Mouse (Mus musculus): ENCODE measurements at regions not wholly inside any gene's neighbourhood (a gene's known extent, or its start where the extent isn't known, plus 50 kb on each side); places are given as distances from the start of the nearest gene placed in this dataset.

DNA sequence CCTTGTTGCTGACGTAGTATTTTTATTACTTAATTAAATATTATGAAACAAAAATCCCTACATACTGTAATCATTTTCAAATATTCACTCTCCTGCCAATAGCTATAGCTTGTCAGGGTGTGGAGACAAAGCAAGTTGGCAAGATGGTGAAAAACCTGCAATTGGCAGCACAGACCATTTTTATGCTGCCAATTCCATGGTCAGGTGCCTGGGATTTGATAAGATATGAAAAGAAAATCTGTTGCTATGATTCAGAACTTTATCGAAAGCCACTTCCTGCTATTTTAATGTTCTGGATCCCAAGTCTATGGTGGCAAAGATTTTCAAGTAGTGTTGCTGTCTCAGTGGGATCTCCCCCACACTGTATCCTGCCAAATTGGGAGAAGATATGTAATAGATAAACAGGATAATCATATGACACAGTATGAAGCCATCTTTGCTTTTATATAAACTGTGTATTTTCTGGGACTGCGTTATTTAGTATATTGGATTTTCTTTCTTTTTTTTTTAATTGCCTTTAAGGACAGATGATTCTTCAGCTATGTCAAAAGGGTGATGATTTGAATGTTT lies 165.3 kb upstream of the Lrrc3b start:
- H3K4me1 ChIP-seq (replicated peaks; ENCODE audit: low read depth, low read length) = no peaks in the 10 kb centered on the region
- H3K36me3 ChIP-seq (ENCODE audit: insufficient read depth, low read length) = no peaks in the 10 kb centered on the region
- no peaks in the 10 kb centered on the region for H3K27me3 ChIP-seq (ENCODE audit: insufficient read depth, low read length)
- H3K9me3 ChIP-seq (ENCODE audit: low read length) = no peaks in the 10 kb centered on the region
- TF ChIP-seq CTCF (conservative IDR thresholded peaks at IDR 0.05; ENCODE audit: low read length) (no peak), POU5F1 (IDR thresholded peaks at IDR 0.05; ENCODE audit: borderline replicate concordance, low read length) (no peak), NANOG (IDR thresholded peaks at IDR 0.05; ENCODE audit: borderline replicate concordance, low read length) (no peak)
- H3K4me3 ChIP-seq (replicated peaks; ENCODE audit: low read length) = no peak overlapping the region

- no peaks in the 10 kb centered on the region for H3K27me3 ChIP-seq (ENCODE audit: insufficient read depth, low read length)
- TF ChIP-seq POU5F1 (IDR thresholded peaks at IDR 0.05; ENCODE audit: borderline replicate concordance, low read length) (no peak), CTCF (conservative IDR thresholded peaks at IDR 0.05; ENCODE audit: low read length) (no peak), NANOG (IDR thresholded peaks at IDR 0.05; ENCODE audit: borderline replicate concordance, low read length) (no peak)
- H3K36me3 ChIP-seq (ENCODE audit: insufficient read depth, low read length) = no peaks in the 10 kb centered on the region
- H3K9me3 ChIP-seq (ENCODE audit: low read length) = no peaks in the 10 kb centered on the region
- H3K4me3 ChIP-seq (replicated peaks; ENCODE audit: low read length) = no peak overlapping the region
- no peaks in the 10 kb centered on the region for H3K4me1 ChIP-seq (replicated peaks; ENCODE audit: low read depth, low read length)
These were observed 171.4 kb upstream of the Lrrc3b start for GRCm38 (mm10) chr14:15610166-15610565.

DNA sequence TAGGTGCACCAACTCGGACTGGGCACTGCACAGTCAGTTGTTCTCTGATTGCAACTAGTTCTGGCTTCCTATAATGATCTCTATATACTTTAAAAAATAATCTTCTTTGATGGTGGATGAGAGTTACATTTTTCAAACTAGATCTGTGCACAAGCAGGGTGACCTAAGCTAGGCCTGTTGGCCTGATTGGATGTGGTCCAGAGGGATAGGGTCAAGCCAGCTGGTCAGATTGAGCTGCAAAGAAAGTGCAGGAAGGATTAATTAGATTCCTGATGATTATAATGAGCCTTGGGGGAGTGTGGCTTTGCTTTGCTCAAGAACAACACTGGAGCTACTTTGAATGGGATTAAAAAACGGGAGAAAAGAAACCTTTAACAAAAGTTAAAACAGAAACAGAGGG lies 195.8 kb upstream of the Lrrc3b start:
- no peaks in the 10 kb centered on the region for H3K4me1 ChIP-seq (replicated peaks; ENCODE audit: low read depth, low read length)
- no peak overlapping the region for H3K4me3 ChIP-seq (replicated peaks; ENCODE audit: low read length)
- TF ChIP-seq CTCF (conservative IDR thresholded peaks at IDR 0.05; ENCODE audit: low read length) (no peak), POU5F1 (IDR thresholded peaks at IDR 0.05; ENCODE audit: borderline replicate concordance, low read length) (no peak), NANOG (IDR thresholded peaks at IDR 0.05; ENCODE audit: borderline replicate concordance, low read length) (no peak)
- H3K9me3 ChIP-seq (ENCODE audit: low read length) = no peaks in the 10 kb centered on the region
- no peaks in the 10 kb centered on the region for H3K36me3 ChIP-seq (ENCODE audit: insufficient read depth, low read length)
- no peaks in the 10 kb centered on the region for H3K27me3 ChIP-seq (ENCODE audit: insufficient read depth, low read length)

- Histone ChIP-seq H3K4me3 (replicated peaks; ENCODE audit: low read length) (no peak overlapping the region), H3K4me1 (replicated peaks; ENCODE audit: low read depth, low read length) (no peaks in the 10 kb centered on the region), H3K36me3 (ENCODE audit: insufficient read depth, low read length) (no peaks in the 10 kb centered on the region), H3K27me3 (ENCODE audit: insufficient read depth, low read length) (no peaks in the 10 kb centered on the region), H3K9me3 (ENCODE audit: low read length) (no peaks in the 10 kb centered on the region)
- TF ChIP-seq POU5F1 (IDR thresholded peaks at IDR 0.05; ENCODE audit: borderline replicate concordance, low read length) (no peak), CTCF (conservative IDR thresholded peaks at IDR 0.05; ENCODE audit: low read length) (no peak), NANOG (IDR thresholded peaks at IDR 0.05; ENCODE audit: borderline replicate concordance, low read length) (no peak)
These were observed 198.9 kb upstream of the Lrrc3b start for GRCm38 (mm10) chr14:15637681-15638080.

DNA sequence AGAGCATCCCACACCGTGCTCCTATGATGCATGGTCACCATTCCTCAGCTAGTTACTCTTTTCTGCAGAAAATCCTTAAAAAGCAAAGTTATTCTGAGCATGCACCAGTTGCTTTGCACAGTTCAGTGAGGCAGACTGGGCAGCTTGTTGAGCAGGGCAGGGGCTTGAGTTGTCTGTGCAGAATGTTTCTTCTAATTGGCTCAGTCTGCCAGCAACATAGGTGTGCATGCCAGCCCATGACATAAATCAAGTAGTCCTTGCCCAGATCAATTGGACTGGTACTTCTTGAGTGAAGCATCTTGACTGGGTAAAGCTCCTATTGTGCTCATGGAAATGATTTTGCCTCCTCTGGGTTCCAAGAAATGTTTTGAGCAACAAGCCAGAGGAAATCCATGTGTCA lies 200.1 kb upstream of the Lrrc3b start:
- Histone ChIP-seq H3K4me1 (replicated peaks; ENCODE audit: low read depth, low read length) (no peaks in the 10 kb centered on the region), H3K27me3 (ENCODE audit: insufficient read depth, low read length) (no peaks in the 10 kb centered on the region), H3K4me3 (replicated peaks; ENCODE audit: low read length) (no peak overlapping the region), H3K36me3 (ENCODE audit: insufficient read depth, low read length) (no peaks in the 10 kb centered on the region), H3K9me3 (ENCODE audit: low read length) (no peaks in the 10 kb centered on the region)
- TF ChIP-seq NANOG (IDR thresholded peaks at IDR 0.05; ENCODE audit: borderline replicate concordance, low read length) (no peak), POU5F1 (IDR thresholded peaks at IDR 0.05; ENCODE audit: borderline replicate concordance, low read length) (no peak), CTCF (conservative IDR thresholded peaks at IDR 0.05; ENCODE audit: low read length) (no peak)

GRCm38 (mm10) chr14:15660886-15661285 lies 222.1 kb upstream of the Lrrc3b start:
- H3K4me1 ChIP-seq (replicated peaks; ENCODE audit: low read depth, low read length) = no peaks in the 10 kb centered on the region
- H3K27me3 ChIP-seq (ENCODE audit: insufficient read depth, low read length) = no peaks in the 10 kb centered on the region
- H3K36me3 ChIP-seq (ENCODE audit: insufficient read depth, low read length) = no peaks in the 10 kb centered on the region
- TF ChIP-seq CTCF (conservative IDR thresholded peaks at IDR 0.05; ENCODE audit: low read length) (no peak), NANOG (IDR thresholded peaks at IDR 0.05; ENCODE audit: borderline replicate concordance, low read length) (no peak), POU5F1 (IDR thresholded peaks at IDR 0.05; ENCODE audit: borderline replicate concordance, low read length) (no peak)
- no peaks in the 10 kb centered on the region for H3K9me3 ChIP-seq (ENCODE audit: low read length)
- no peak overlapping the region for H3K4me3 ChIP-seq (replicated peaks; ENCODE audit: low read length)

GRCm38 (mm10) chr14:15672292-15672691 lies 233.5 kb upstream of the Lrrc3b start:
- no peaks in the 10 kb centered on the region for H3K36me3 ChIP-seq (ENCODE audit: insufficient read depth, low read length)
- H3K9me3 ChIP-seq (ENCODE audit: low read length) = no peaks in the 10 kb centered on the region
- no peak overlapping the region for H3K4me3 ChIP-seq (replicated peaks; ENCODE audit: low read length)
- TF ChIP-seq NANOG (IDR thresholded peaks at IDR 0.05; ENCODE audit: borderline replicate concordance, low read length) (no peak), CTCF (conservative IDR thresholded peaks at IDR 0.05; ENCODE audit: low read length) (no peak), POU5F1 (IDR thresholded peaks at IDR 0.05; ENCODE audit: borderline replicate concordance, low read length) (no peak)
- no peaks in the 10 kb centered on the region for H3K4me1 ChIP-seq (replicated peaks; ENCODE audit: low read depth, low read length)
- H3K27me3 ChIP-seq (ENCODE audit: insufficient read depth, low read length) = no peaks in the 10 kb centered on the region

DNA sequence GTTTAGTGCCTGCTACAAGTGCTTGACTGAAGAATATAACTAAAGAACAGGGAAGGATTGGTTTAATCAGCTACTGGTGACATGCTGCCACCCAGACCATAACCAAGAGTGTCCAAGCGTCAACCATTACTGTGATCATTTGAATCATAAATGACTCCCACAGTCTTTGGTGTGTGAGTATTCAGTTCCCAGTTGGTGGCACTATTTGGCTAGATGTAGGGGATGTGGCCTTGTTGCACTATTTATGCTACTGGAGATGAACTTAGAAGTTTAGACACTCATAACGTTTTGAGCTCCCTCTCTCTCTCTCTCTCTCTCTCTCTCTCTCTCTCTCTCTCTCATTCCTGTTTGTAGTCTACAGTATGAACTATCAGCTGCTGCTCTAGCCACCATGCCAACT lies 238.4 kb upstream of the Lrrc3b start:
- Histone ChIP-seq H3K27me3 (ENCODE audit: insufficient read depth, low read length) (no peaks in the 10 kb centered on the region), H3K36me3 (ENCODE audit: insufficient read depth, low read length) (no peaks in the 10 kb centered on the region), H3K4me3 (replicated peaks; ENCODE audit: low read length) (no peak overlapping the region), H3K4me1 (replicated peaks; ENCODE audit: low read depth, low read length) (no peaks in the 10 kb centered on the region), H3K9me3 (ENCODE audit: low read length) (no peaks in the 10 kb centered on the region)
- no peak for TF ChIP-seq NANOG (IDR thresholded peaks at IDR 0.05; ENCODE audit: borderline replicate concordance, low read length)
- TF ChIP-seq CTCF (conservative IDR thresholded peaks at IDR 0.05; ENCODE audit: low read length) = no peak
- no peak for TF ChIP-seq POU5F1 (IDR thresholded peaks at IDR 0.05; ENCODE audit: borderline replicate concordance, low read length)

GRCm38 (mm10) chr14:15679456-15679855 lies 240.7 kb upstream of the Lrrc3b start:
- Histone ChIP-seq H3K4me3 (replicated peaks; ENCODE audit: low read length) (no peak overlapping the region), H3K27me3 (ENCODE audit: insufficient read depth, low read length) (no peaks in the 10 kb centered on the region), H3K4me1 (replicated peaks; ENCODE audit: low read depth, low read length) (no peaks in the 10 kb centered on the region), H3K36me3 (ENCODE audit: insufficient read depth, low read length) (no peaks in the 10 kb centered on the region), H3K9me3 (ENCODE audit: low read length) (no peaks in the 10 kb centered on the region)
- TF ChIP-seq POU5F1 (IDR thresholded peaks at IDR 0.05; ENCODE audit: borderline replicate concordance, low read length) = no peak
- TF ChIP-seq CTCF (conservative IDR thresholded peaks at IDR 0.05; ENCODE audit: low read length) = no peak
- TF ChIP-seq NANOG (IDR thresholded peaks at IDR 0.05; ENCODE audit: borderline replicate concordance, low read length) = no peak
